Mouse (Mus musculus) kidney, embryonic 15.5 days (tissue): ENCODE data around the gene Wap. TPM values are rescaled to one million over a fixed set of nuclear protein-coding genes. Genes with fewer than 3 reads are reported as not detected.
"Not testable (repeated sequence)": the region's sequence is repeated elsewhere in the genome, so short reads cannot be mapped to it uniquely, and the experiment has no call there.

ENCODE experiments used
- ATAC-seq: fragments of 200-750 bp; cut with Nextera tagmentation; replicated peaks from 2 replicates; pipeline ENCODE4 v1.8.0; 2017; ENCODE audit warnings: moderate TSS enrichment; ENCODE audit not compliant: low FRiP score
- H3K27ac ChIP-seq: fragments of 300-500 bp; sonication (generic); 2 replicates; pipeline ENCODE4 v1.5.1; 2015; ENCODE audit warnings: mild to moderate bottlenecking, inconsistent platforms
- H3K27me3 ChIP-seq: fragments of 300-500 bp; sonication (generic); 2 replicates; pipeline ENCODE4 v1.6.1; 2015; ENCODE audit warnings: inconsistent platforms
- H3K36me3 ChIP-seq: fragments of 300-500 bp; sonication (generic); 2 replicates; pipeline ENCODE4 v1.6.1; 2015; ENCODE audit warnings: inconsistent platforms
- H3K4me1 ChIP-seq: fragments of 300-500 bp; sonication (generic); 2 replicates; pipeline ENCODE4 v1.6.1; 2015; ENCODE audit warnings: inconsistent platforms
- H3K4me2 ChIP-seq: fragments of 300-500 bp; sonication (generic); 2 replicates; pipeline ENCODE4 v1.6.1; 2015; ENCODE audit warnings: moderate library complexity, mild to moderate bottlenecking, inconsistent platforms
- H3K4me3 ChIP-seq: fragments of 300-500 bp; sonication (generic); replicated peaks from 2 replicates; pipeline ENCODE4 v1.5.1; 2015; ENCODE audit warnings: mild to moderate bottlenecking, inconsistent platforms
- H3K9ac ChIP-seq: fragments of 300-500 bp; sonication (generic); 2 replicates; pipeline ENCODE4 v1.6.1; 2015; ENCODE audit warnings: mild to moderate bottlenecking, inconsistent platforms
- H3K9me3 ChIP-seq: fragments of 300-500 bp; sonication (generic); replicated peaks from 2 replicates; pipeline ENCODE4 v1.6.1; 2016; ENCODE audit warnings: inconsistent platforms
- WGBS: fragments of 180-500 bp; shearing (Covaris S2); methylation state at CpG from one replicate; pipeline ENCODE4 v1.1.7; 2015; ENCODE audit warnings: mixed read lengths; 5-methylcytosine and 5-hydroxymethylcytosine counted together
- polyA plus RNA-seq: library from polyadenylated mRNA; unstranded; fragments of >200 nt; fragmentation: Nextera tagmentation; extraction: Ambion mirVana; gene quantifications from 2 replicates; pipeline ENCODE4 v1.2.1, GENCODE M21; 2015

Gene Wap
- polyA plus RNA-seq, 1 experiment from 2014 or later = not detected

DNA sequence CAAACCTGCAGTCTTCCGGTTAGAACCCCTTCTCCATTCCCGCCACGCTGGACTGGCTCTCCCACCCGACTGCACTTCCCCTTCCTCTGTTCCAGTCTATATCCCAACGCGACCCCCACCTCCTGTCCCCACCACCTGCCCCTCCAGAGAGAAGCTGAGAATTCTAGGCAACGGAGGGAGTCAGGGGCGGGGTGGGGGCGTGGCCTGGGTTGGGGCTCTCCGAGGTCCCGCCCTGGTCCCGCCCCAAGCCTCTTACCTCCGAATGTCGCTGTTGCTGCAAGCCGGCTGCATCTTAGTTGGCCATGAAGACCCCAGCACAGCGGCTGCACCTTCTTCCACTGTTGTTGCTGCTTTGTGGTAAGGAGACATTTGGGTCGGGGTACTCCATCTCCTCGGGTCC, 19.8 kb upstream of the Wap start, which contains the start of gene Ramp3:
Ramp3 (plus strand) TSS at position 251 of the 400 bp plus-strand sequence.
- peaks cover 21% of the 10 kb centered on the region for H3K4me1 ChIP-seq
- H3K4me3 ChIP-seq = peak within 1 kb of the TSS; percentile 48
- no peak within 1 kb of the TSS for H3K27ac ChIP-seq
- peak within 1 kb of the TSS; percentile 21 for H3K9ac ChIP-seq
- H3K36me3 ChIP-seq = no peaks in the 10 kb centered on the region
- H3K9me3 ChIP-seq = no peaks in the 10 kb centered on the region
- peak; percentile 77 for ATAC-seq
- WGBS = 0% methylated on average over 18 of the region's 18 CpGs
- peaks cover 14% of the 10 kb centered on the region; the same call in 1 of the 2 replicates for H3K27me3 ChIP-seq
- H3K4me2 ChIP-seq = peak within 1 kb of the TSS; percentile 81

DNA sequence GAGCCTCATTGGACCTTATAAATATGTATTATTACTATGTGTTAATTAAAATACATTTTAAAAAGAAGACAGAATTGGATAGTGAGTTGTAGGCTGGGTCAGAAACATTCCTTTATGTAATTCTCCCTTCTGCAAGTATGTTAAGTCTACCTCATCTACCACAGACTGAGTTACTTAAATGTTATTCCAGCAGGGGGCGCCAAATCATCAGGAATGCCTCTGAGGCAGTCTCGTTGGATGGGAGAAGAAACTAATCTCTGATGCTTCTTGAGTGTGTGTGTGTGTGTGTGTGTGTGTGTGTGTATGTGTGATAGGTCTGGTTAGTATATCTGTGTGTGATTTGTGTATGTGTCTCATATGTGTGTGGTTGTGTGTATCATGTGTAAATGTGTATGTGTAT, 16.5 kb upstream of the Wap start:
- 2% methylated on average over 2 of the region's 2 CpGs for WGBS
- ATAC-seq = no peak; the same call in 1 of the 2 replicates
- no peak overlapping the region for H3K4me3 ChIP-seq

DNA sequence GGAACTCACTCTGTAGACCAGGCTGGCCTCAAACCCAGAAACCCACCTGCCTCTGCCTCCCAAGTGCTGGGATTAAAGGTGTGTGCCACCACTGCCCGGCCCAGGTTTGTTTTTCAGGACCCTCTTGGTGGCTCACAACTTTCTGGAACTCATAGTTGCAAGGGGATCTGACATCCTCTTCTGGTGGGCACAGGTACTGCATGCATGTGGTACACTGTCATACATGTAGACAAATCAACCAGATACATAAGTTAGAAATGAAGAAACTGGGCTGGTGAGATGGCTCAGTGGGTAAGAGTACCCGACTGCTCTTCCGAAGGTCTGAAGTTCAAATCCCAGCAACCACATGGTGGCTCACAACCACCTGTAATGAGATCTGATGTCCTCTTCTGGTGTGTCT, 14.5 kb upstream of the Wap start:
- H3K4me2 ChIP-seq, H3K4me3 ChIP-seq, H3K9me3 ChIP-seq, H3K36me3 ChIP-seq, H3K9ac ChIP-seq, ATAC-seq, H3K4me1 ChIP-seq, H3K27ac ChIP-seq: not testable (repeated sequence)
- H3K27me3 ChIP-seq = peaks cover 14% of the 10 kb centered on the region; the same call in 1 of the 2 replicates
- WGBS = 81% methylated on average over 3 of the region's 3 CpGs

More for the DNA sequence above, 16.5 kb upstream of the Wap start:
- Histone ChIP-seq H3K4me2 (no peak overlapping the region), H3K27ac (no peak overlapping the region), H3K4me1 (peaks cover 17% of the 10 kb centered on the region), H3K36me3 (no peaks in the 10 kb centered on the region), H3K9ac (no peak overlapping the region), H3K9me3 (no peaks in the 10 kb centered on the region), H3K27me3 (peaks cover 14% of the 10 kb centered on the region; the same call in 1 of the 2 replicates)

DNA sequence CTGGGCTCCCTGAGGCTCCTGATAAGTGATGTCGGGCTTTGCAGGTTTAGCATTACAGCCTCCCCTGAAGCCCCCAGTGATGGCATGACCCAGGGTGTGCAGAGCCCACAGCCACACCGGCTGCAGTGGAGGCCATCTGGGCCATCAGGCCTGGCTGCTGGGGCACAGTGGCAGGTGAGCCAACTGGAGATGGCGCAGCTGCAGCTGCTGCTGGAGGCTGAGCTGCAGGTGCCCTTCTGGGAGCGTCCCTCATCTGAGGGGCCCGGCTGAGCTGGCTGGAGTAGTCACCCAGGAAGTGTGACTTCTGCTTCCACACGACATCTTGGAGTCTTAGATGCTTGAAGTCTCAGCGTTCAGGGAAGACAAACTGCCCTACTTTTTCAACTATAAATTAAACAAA, 12.1 kb upstream of the Wap start:
- H3K27me3 ChIP-seq = peaks cover 6% of the 10 kb centered on the region; the same call in 1 of the 2 replicates
- H3K27ac ChIP-seq = no peak overlapping the region
- H3K4me2 ChIP-seq = no peak overlapping the region
- H3K36me3 ChIP-seq = no peaks in the 10 kb centered on the region
- H3K9me3 ChIP-seq = no peaks in the 10 kb centered on the region
- WGBS = 60% methylated on average over 7 of the region's 7 CpGs
- H3K4me1 ChIP-seq = no peaks in the 10 kb centered on the region
- no peak overlapping the region for H3K9ac ChIP-seq
- no peak overlapping the region for H3K4me3 ChIP-seq
- ATAC-seq = no peak

DNA sequence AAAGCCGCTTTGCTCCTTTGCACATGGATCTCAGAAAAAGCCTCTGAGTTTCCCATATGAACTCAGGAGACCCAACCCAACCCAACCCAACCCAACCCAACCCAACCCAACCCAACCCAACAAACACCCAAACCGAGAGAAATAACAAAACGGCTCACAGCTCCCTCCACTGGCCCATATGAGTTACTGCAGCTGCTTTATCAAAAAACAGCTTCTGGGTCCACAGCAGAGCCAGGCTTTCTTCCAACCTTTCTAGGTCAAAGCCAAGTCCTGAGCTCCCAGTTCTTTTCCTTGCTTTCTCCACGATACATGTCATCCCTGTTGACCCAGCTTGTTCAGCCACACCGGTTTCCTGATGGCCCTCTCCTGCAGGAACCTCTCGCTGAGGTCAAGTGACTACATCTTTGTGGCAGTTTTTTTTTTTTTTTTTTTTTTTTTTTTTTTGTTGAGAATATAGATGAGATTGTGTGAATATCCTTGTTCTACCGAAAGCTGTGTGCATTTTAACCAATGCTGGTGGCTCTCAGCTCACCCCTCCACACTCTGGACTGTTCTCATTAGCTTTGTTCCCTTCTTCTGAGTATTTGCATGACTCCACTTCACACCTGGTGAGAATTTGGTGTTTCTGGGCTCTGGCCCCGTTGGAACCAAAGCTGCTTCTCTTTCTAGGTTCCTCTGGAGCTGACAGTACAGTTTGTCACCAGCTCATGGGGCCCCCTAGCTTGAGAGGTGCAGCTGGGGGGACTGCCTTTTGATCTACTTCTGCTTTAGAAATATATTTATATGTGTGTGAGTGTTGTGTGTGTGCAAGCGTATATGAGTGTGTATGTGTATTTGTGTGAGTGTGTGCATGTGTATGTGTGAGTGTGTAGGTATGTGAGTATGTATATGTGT, 9.6 kb upstream of the Wap start:
- H3K4me3 ChIP-seq = no peak overlapping the region
- no peak for ATAC-seq
- no peak overlapping the region for H3K9ac ChIP-seq
- no peaks in the 10 kb centered on the region for H3K4me1 ChIP-seq
- H3K27ac ChIP-seq = no peak overlapping the region
- H3K4me2 ChIP-seq = no peak overlapping the region
- no peaks in the 10 kb centered on the region for H3K27me3 ChIP-seq
- 59% methylated on average over 9 of the region's 9 CpGs for WGBS
- no peaks in the 10 kb centered on the region for H3K9me3 ChIP-seq
- no peaks in the 10 kb centered on the region for H3K36me3 ChIP-seq

DNA sequence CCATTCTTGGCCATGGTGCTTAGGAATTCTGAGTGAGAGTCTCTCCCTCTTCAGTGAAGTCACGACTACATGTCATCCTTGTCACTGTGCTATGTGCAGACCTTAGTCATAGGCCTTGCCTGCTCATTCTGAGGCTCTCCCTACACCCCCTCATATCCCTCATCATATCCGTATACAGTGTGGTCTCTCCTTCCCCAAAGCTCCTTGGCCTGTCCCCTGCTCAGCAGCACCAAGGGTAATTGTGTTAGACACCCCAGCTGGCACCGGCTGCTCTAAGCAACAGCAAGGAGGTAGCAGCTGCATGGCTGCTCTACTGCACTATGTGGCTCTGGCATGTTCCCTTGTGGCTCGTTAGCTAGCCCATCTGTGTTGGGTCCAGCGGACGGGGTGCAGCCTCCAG, 6.1 kb upstream of the Wap start:
- no peak for ATAC-seq
- Histone ChIP-seq H3K9me3 (no peaks in the 10 kb centered on the region), H3K27ac (no peak overlapping the region), H3K4me2 (no peak overlapping the region), H3K4me1 (no peaks in the 10 kb centered on the region), H3K9ac (no peak overlapping the region), H3K36me3 (no peaks in the 10 kb centered on the region), H3K4me3 (no peak overlapping the region), H3K27me3 (no peaks in the 10 kb centered on the region)
- 80% methylated on average over 6 of the region's 6 CpGs for WGBS

DNA sequence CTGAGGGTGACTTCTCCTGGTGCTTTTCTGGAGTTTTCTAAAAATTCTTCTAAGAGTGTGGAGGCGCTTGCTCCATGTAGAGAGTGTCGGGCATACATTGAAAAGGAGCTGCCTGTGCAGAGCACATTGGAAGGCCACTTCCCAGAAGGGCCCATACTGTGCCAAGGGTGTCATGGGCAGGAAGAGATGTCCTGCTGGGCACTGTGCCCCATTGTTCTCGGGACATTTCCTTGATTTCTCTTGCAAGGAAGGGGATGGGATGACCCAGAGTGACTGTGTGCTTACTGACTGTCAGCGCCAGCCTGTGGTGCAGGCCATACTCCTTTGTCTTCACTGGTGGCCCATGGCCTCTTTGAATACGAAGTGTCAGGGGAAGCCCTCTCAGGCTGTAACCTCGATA, 635 bp upstream of the Wap start:
- 82% methylated on average over 6 of the region's 6 CpGs for WGBS
- Histone ChIP-seq H3K27ac (no peak overlapping the region), H3K9me3 (no peaks in the 10 kb centered on the region), H3K27me3 (no peaks in the 10 kb centered on the region), H3K9ac (no peak overlapping the region), H3K4me1 (no peaks in the 10 kb centered on the region), H3K4me2 (no peak overlapping the region), H3K4me3 (no peak overlapping the region), H3K36me3 (no peaks in the 10 kb centered on the region)
- no peak for ATAC-seq

DNA sequence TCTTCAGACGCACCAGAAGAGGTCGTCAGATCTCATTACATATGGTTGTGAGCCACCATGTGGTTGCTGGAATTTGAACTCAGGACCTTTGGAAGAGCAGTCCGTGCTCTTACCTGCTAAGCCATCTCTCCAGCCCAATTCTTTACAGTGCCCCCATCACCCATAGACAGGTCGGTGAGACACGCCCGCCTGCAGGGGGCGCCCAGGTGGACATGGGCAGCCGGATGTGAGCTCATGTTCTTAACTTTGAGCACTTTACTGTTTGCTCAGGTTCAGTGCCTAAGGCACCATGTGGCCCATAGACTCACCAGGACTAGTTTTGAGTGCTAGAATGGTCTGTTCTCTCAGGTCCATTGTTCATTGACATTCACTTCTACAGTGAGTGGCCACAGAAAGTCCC, 2.3 kb downstream of the Wap start:
- H3K4me3 ChIP-seq = no peak overlapping the region
- no peak overlapping the region for H3K4me2 ChIP-seq
- H3K9ac ChIP-seq = no peak overlapping the region
- H3K27me3 ChIP-seq = no peaks in the 10 kb centered on the region
- H3K36me3 ChIP-seq = no peaks in the 10 kb centered on the region
- ATAC-seq = no peak
- H3K4me1 ChIP-seq = no peaks in the 10 kb centered on the region
- 75% methylated on average over 8 of the region's 8 CpGs for WGBS
- 0 out of 2 replicates have a peak, but pooled peaks cover 3% of the 10 kb centered on the region for H3K9me3 ChIP-seq
- H3K27ac ChIP-seq = no peak overlapping the region

DNA sequence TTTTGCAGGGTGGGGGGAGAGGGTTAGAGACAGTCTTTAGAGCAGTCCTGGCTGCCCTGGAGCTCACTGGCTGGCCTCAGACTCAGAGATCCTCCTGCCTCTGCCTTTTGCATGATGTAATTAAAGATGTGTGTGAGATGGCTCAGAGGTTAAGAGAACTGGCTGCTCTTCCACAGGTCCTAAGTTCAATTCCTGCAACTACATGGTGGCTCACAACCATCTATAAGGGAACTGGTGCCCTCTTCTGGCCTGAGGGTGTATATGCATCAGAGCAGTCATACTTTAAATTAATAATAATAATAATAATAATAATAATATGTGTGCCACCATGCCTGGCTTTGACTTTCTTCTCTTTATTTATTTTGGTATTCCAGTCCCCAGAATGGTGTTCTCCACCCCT, 8.8 kb downstream of the Wap start:
- Histone ChIP-seq H3K27me3 (no peaks in the 10 kb centered on the region), H3K9me3 (0 out of 2 replicates have a peak, but pooled peaks cover 3% of the 10 kb centered on the region), H3K4me1 (peaks cover 13% of the 10 kb centered on the region), H3K9ac (no peak overlapping the region), H3K36me3 (peaks cover under 1% of the 10 kb centered on the region; the same call in 1 of the 2 replicates), H3K27ac (no peak overlapping the region), H3K4me2 (no peak overlapping the region), H3K4me3 (no peak overlapping the region)
- no peak for ATAC-seq

DNA sequence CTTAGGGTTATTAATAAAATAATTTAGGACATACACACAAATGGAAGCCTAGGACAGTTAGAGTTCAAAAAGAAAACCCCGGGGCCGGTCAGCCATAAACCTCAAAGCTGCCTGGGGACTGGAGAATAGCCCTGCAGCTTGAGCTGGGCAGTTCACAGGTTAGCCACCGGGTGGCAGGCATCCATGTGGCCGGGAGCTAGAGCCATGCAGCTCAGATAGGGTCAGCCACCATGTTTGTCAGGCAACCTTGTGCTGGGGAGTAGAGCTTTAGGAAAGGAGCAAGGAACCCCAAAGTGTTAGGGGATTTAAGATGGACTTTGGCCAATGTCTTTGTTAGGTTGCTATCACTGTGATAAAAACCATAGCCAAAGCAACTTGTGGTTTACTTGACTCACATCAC, 9.9 kb downstream of the Wap start:
- ATAC-seq = no peak
- WGBS = 15% methylated on average over 4 of the region's 4 CpGs
- Histone ChIP-seq H3K9me3 (0 out of 2 replicates have a peak, but pooled peaks cover 3% of the 10 kb centered on the region), H3K4me3 (no peak overlapping the region), H3K27ac (no peak overlapping the region), H3K27me3 (no peaks in the 10 kb centered on the region), H3K4me2 (no peak overlapping the region), H3K9ac (no peak overlapping the region), H3K4me1 (peaks cover 24% of the 10 kb centered on the region), H3K36me3 (peaks cover 11% of the 10 kb centered on the region)

DNA sequence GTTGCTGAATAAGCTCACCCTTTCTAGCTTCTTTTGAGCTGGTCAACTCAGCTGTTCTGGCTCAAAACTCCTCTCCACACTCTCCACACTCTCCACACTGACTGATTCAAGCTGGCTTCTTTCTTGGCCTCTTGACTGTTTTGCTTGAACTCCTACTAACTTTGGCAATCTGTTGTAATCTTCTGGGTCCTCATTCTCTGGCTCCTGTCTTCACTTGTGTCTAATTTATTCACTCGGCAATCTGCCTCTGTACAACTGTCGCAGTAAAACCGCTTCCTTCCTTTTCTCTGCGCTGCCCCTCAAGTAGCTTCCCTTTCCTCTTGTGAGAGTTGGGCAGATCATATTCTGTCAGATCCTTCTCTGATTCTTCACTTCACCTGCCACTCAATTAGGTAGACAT, 10.7 kb downstream of the Wap start:
- Histone ChIP-seq H3K36me3 (peaks cover 20% of the 10 kb centered on the region), H3K27ac (no peak overlapping the region), H3K4me1 (peaks cover 30% of the 10 kb centered on the region), H3K4me3 (no peak overlapping the region), H3K4me2 (no peak overlapping the region), H3K27me3 (no peaks in the 10 kb centered on the region), H3K9me3 (0 out of 2 replicates have a peak, but pooled peaks cover 3% of the 10 kb centered on the region), H3K9ac (no peak overlapping the region)
- no peak for ATAC-seq
- WGBS = 69% methylated on average over 4 of the region's 4 CpGs

DNA sequence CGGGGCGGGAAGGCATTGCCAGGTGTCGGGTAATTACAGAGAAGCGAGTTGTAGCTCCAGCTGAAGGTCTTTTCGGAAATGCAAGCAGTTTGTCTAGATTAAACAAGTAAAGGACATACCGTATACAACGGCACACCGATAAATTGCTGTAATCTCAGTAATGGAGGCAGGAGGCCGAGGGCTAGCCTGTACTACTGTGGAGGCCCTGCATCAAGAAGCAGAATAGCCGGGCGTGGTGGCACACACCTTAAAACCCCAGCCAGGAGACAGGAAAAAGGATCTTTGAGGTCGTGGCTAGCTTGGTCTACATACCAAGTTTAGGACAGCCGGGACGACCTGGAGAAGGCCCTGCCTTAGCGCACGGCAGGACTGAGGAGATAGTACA, 12.1 kb downstream of the Wap start:
- WGBS = 12% methylated on average over 16 of the region's 16 CpGs

More for the DNA sequence above, 12.1 kb downstream of the Wap start:
- ATAC-seq = peak; percentile 26
- Histone ChIP-seq H3K9ac (peak overlapping the region; percentile 65), H3K4me1 (peaks cover 30% of the 10 kb centered on the region), H3K9me3 (no peaks in the 10 kb centered on the region), H3K27me3 (no peaks in the 10 kb centered on the region), H3K36me3 (peaks cover 33% of the 10 kb centered on the region), H3K4me2 (peak overlapping the region; percentile 80), H3K4me3 (peak overlapping the region; percentile 82), H3K27ac (peak overlapping the region; percentile 91)
